Mouse (Mus musculus): ENCODE results near the gene Gm17359. TPM values are rescaled to one million over a fixed set of nuclear protein-coding genes. Genes with fewer than 3 reads are reported as not detected.

Gene Gm17359
- total RNA-seq, 1 experiment, result not detected

DNA sequence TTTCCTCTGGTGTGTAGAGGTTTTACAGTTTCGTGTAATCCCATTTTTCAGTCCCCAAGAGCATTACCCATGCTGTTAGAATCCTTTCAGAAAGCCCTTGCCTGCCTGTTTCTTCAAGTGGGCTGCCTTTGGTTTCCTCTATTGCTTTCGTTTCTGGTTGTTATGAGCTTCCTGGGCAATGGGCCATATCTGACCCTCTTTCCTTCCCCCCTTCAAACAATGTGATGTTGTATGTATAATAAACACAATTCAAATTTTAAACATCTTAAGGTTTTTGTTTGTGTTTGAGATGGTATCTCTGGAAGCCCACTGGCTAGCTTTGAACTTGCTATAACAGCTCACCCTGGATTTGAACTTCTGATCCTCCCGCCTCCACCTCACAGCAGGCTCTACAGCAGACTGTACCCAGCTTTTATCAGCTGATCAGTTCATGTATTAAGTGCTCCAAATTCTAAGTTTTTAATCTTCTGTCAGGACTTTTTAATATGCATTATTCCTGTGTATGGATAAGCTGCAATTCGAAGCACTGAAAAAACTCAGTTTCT, 34.0 kb downstream of the Gm17359 start:
- TF ChIP-seq ZC3H11A (IDR thresholded peaks at IDR 0.05; ENCODE audit: borderline replicate concordance, low read depth, low read length) (no peak), CHD2 (IDR thresholded peaks at IDR 0.05; ENCODE audit: low read depth, low read length) (no peak), HCFC1 (IDR thresholded peaks at IDR 0.05; ENCODE audit: borderline replicate concordance, insufficient read depth, low read length) (no peak), MAFK (IDR thresholded peaks at IDR 0.05; ENCODE audit: insufficient read depth, low read depth, low read length) (no peak), ZNF384 (IDR thresholded peaks at IDR 0.05; ENCODE audit: low read depth, low read length) (no peak)
- H3K4me3 ChIP-seq (ENCODE audit: insufficient read depth in 1 of 2, low read depth in 1 of 2, low read length in 2 of 2, poor library complexity in 1 of 2, severe bottlenecking in 1 of 2), result no peak overlapping the region
- in situ Hi-C loops (cut with MboI; ENCODE audit: low sequenced_read_pairs in 2 of 2, unreplicated experiment in 2 of 2), result no loop called here

DNA sequence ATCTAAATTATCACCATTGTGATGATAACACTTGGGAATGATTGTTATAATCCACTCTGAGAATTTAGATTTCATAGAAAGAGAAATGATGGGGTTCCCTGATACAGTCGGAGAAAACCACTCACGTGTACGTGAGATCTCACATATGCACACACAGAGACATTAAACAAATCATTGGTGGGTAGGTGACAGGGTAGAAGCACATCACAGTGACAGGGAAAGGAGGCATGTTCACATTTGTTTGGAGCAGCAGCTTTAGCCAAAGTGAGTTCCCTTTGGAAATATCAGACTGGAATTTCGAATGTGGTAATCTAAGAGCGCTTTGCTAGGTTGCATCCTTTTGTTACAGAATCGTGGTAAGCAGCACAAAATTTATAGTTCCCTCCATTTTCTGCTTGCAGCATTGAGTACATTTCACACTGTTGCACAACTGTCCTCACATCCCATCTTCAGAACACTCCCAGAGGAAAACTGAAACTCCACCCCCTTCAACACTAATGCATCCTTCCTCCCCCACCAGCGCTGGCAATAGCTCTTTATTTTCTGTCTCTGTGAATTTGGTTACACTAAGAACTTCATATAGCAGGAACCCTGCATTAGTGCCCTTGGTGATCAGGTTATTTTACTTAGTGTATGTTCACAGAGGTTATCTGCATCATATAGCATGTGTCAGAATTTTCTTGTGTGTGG, 35.2 kb downstream of the Gm17359 start:
- in situ Hi-C loops (cut with MboI; ENCODE audit: low sequenced_read_pairs in 2 of 2, unreplicated experiment in 2 of 2), result no loop called here
- no peaks in the 10 kb centered on the region for H3K36me3 ChIP-seq (ENCODE audit: control insufficient read depth, insufficient read depth, low read length, poor library complexity, severe bottlenecking)
- no peaks in the 10 kb centered on the region for H3K4me1 ChIP-seq (ENCODE audit: control insufficient read depth in 2 of 2, insufficient read depth in 2 of 2, low read length in 2 of 2, poor library complexity in 1 of 2)
- DNase-seq (ENCODE audit: low read depth, low spot score), result no peak
- no peak overlapping the region for H3K9ac ChIP-seq (ENCODE audit: insufficient read depth, low read depth, low read length, poor library complexity, severe bottlenecking)
- H3K9me3 ChIP-seq (ENCODE audit: control insufficient read depth, insufficient read depth, low read depth, low read length), result no peaks in the 10 kb centered on the region
- H3K4me3 ChIP-seq (ENCODE audit: insufficient read depth in 1 of 2, low read depth in 1 of 2, low read length in 2 of 2, poor library complexity in 1 of 2, severe bottlenecking in 1 of 2), result no peak overlapping the region
- no peak overlapping the region for H3K27ac ChIP-seq (ENCODE audit: insufficient read depth, low read depth, low read length, poor library complexity, severe bottlenecking)
- TF ChIP-seq CHD2 (IDR thresholded peaks at IDR 0.05; ENCODE audit: low read depth, low read length) (no peak), HCFC1 (IDR thresholded peaks at IDR 0.05; ENCODE audit: borderline replicate concordance, insufficient read depth, low read length) (no peak), ZNF384 (IDR thresholded peaks at IDR 0.05; ENCODE audit: low read depth, low read length) (no peak)

More for the DNA sequence above, 34.0 kb downstream of the Gm17359 start:
- Histone ChIP-seq H3K9ac (ENCODE audit: insufficient read depth, low read depth, low read length, poor library complexity, severe bottlenecking) (no peak overlapping the region), H3K4me1 (ENCODE audit: control insufficient read depth in 2 of 2, insufficient read depth in 2 of 2, low read length in 2 of 2, poor library complexity in 1 of 2) (no peaks in the 10 kb centered on the region), H3K36me3 (ENCODE audit: control insufficient read depth, insufficient read depth, low read length, poor library complexity, severe bottlenecking) (no peaks in the 10 kb centered on the region), H3K27ac (ENCODE audit: insufficient read depth, low read depth, low read length, poor library complexity, severe bottlenecking) (no peak overlapping the region), H3K9me3 (ENCODE audit: control insufficient read depth, insufficient read depth, low read depth, low read length) (no peaks in the 10 kb centered on the region)
- DNase-seq (ENCODE audit: low read depth, low spot score), result no peak

DNA sequence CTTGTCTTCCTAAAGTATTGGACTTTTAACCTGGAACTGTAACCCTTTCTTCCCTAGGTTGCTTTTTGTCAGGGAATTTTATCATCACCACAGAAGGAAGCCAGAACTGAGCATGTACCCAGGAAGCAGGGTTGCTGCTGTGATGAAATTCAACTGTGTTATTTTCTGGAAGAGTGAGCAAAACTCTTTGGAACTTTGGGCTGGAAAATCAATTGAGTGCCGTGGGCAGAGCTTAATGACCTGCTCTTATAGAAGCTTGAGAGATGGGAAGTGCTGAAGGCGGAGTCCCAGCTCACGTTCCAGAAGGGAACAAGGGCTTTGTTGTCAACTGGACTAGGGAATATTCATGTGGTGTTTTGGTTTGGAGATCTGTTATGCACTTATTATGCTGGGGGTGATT, 37.5 kb downstream of the Gm17359 start:
- in situ Hi-C loops (cut with MboI; ENCODE audit: low sequenced_read_pairs in 2 of 2, unreplicated experiment in 2 of 2), result no loop called here
- H3K4me1 ChIP-seq (ENCODE audit: control insufficient read depth in 2 of 2, insufficient read depth in 2 of 2, low read length in 2 of 2, poor library complexity in 1 of 2), result no peaks in the 10 kb centered on the region
- no peaks in the 10 kb centered on the region for H3K36me3 ChIP-seq (ENCODE audit: control insufficient read depth, insufficient read depth, low read length, poor library complexity, severe bottlenecking)
- H3K9ac ChIP-seq (ENCODE audit: insufficient read depth, low read depth, low read length, poor library complexity, severe bottlenecking), result no peak overlapping the region
- DNase-seq (ENCODE audit: low read depth, low spot score), result no peak
- H3K9me3 ChIP-seq (ENCODE audit: control insufficient read depth, insufficient read depth, low read depth, low read length), result no peaks in the 10 kb centered on the region
- H3K27ac ChIP-seq (ENCODE audit: insufficient read depth, low read depth, low read length, poor library complexity, severe bottlenecking), result no peak overlapping the region
- TF ChIP-seq CHD2 (IDR thresholded peaks at IDR 0.05; ENCODE audit: low read depth, low read length) (no peak), HCFC1 (IDR thresholded peaks at IDR 0.05; ENCODE audit: borderline replicate concordance, insufficient read depth, low read length) (no peak), ZC3H11A (IDR thresholded peaks at IDR 0.05; ENCODE audit: borderline replicate concordance, low read depth, low read length) (no peak), ZNF384 (IDR thresholded peaks at IDR 0.05; ENCODE audit: low read depth, low read length) (no peak), MAFK (IDR thresholded peaks at IDR 0.05; ENCODE audit: insufficient read depth, low read depth, low read length) (no peak)
- no peak overlapping the region for H3K4me3 ChIP-seq (ENCODE audit: insufficient read depth in 1 of 2, low read depth in 1 of 2, low read length in 2 of 2, poor library complexity in 1 of 2, severe bottlenecking in 1 of 2)

DNA sequence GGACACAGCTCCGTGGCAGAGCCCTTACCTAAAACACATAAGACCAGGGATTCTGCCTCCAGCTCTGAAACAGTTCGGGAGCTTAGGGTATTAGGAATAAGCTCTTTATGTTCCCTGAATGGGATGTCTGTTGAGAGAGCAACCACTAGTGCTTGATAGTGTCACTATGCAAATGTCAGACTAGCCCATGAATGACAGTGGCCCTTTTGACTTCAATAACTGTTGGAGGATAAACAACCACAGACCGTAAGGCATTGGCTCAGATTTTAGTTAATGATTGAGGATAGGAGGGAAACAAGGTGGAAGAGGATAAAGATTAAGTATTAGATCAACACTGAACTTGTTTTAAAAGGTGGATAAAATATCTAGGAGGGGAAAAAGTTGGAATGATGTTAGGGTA, 41.6 kb downstream of the Gm17359 start:
- no peak for DNase-seq (ENCODE audit: low read depth, low spot score)
- Histone ChIP-seq H3K36me3 (ENCODE audit: control insufficient read depth, insufficient read depth, low read length, poor library complexity, severe bottlenecking) (no peaks in the 10 kb centered on the region), H3K4me3 (ENCODE audit: insufficient read depth in 1 of 2, low read depth in 1 of 2, low read length in 2 of 2, poor library complexity in 1 of 2, severe bottlenecking in 1 of 2) (no peak overlapping the region), H3K9ac (ENCODE audit: insufficient read depth, low read depth, low read length, poor library complexity, severe bottlenecking) (no peak overlapping the region), H3K9me3 (ENCODE audit: control insufficient read depth, insufficient read depth, low read depth, low read length) (no peaks in the 10 kb centered on the region), H3K4me1 (ENCODE audit: control insufficient read depth in 2 of 2, insufficient read depth in 2 of 2, low read length in 2 of 2, poor library complexity in 1 of 2) (no peaks in the 10 kb centered on the region), H3K27ac (ENCODE audit: insufficient read depth, low read depth, low read length, poor library complexity, severe bottlenecking) (no peak overlapping the region)
- in situ Hi-C loops (cut with MboI; ENCODE audit: low sequenced_read_pairs in 2 of 2, unreplicated experiment in 2 of 2), result no loop called here
- no peak for TF ChIP-seq HCFC1 (IDR thresholded peaks at IDR 0.05; ENCODE audit: borderline replicate concordance, insufficient read depth, low read length)
- TF ChIP-seq ZNF384 (IDR thresholded peaks at IDR 0.05; ENCODE audit: low read depth, low read length), result no peak
- TF ChIP-seq ZC3H11A (IDR thresholded peaks at IDR 0.05; ENCODE audit: borderline replicate concordance, low read depth, low read length), result no peak
- no peak for TF ChIP-seq MAFK (IDR thresholded peaks at IDR 0.05; ENCODE audit: insufficient read depth, low read depth, low read length)
- no peak for TF ChIP-seq CHD2 (IDR thresholded peaks at IDR 0.05; ENCODE audit: low read depth, low read length)
